Mouse (Mus musculus): ENCODE results near the gene Sat1. TPM values are rescaled to one million over a fixed set of nuclear protein-coding genes. Genes with fewer than 3 reads are reported as not detected.

Sat1 gene
- polyA plus RNA-seq, 1 experiment from 2014 or later, result 75.5 TPM

- WGBS (ENCODE audit: insufficient replicate concordance), result 42% methylated on average over 1 of the region's 1 CpGs
- Histone ChIP-seq H3K4me1 (replicated peaks) (no peaks in the 10 kb centered on the region), H3K4me3 (replicated peaks) (no peak overlapping the region), H3K9me3 (replicated peaks) (no peaks in the 10 kb centered on the region), H3K27me3 (no peaks in the 10 kb centered on the region), H3K36me3 (no peaks in the 10 kb centered on the region), H3K9ac (no peak overlapping the region), H3K27ac (no peak overlapping the region), H3K4me2 (no peak overlapping the region)
- ATAC-seq (ENCODE audit: low read depth) (no peak), DNase-seq (no peak)
Measured at GRCm38 (mm10) chrX:155163553-155163952, 52.7 kb downstream of the Sat1 start.

Other genes starting within 250 kb of the Sat1 start
- gene Magea8, start 220.6 kb downstream of the Sat1 start, polyA plus RNA-seq (2015; fragmentation: Nextera tagmentation; extraction: Ambion mirVana), result not detected in 2 replicates
- gene Magea5, start 153.3 kb downstream of the Sat1 start, polyA plus RNA-seq (2015; fragmentation: Nextera tagmentation; extraction: Ambion mirVana), result not detected in 2 replicates
- not detected in 2 replicates for gene Magea1, start 126.7 kb downstream of the Sat1 start, polyA plus RNA-seq (2015; fragmentation: Nextera tagmentation; extraction: Ambion mirVana)
- gene Magea2, start 122.8 kb downstream of the Sat1 start, polyA plus RNA-seq (2015; fragmentation: Nextera tagmentation; extraction: Ambion mirVana), result not detected in 2 replicates
- not detected in 2 replicates for gene Cldn34b2, start 88.0 kb downstream of the Sat1 start, polyA plus RNA-seq (2015; fragmentation: Nextera tagmentation; extraction: Ambion mirVana)
- gene Acot9, start 46.0 kb upstream of the Sat1 start, polyA plus RNA-seq (2015; fragmentation: Nextera tagmentation; extraction: Ambion mirVana), result 15.1 and 16.6 TPM in 2 replicates
- 146 and 161 TPM in 2 replicates for gene Prdx4, start 124.3 kb upstream of the Sat1 start, polyA plus RNA-seq (2015; fragmentation: Nextera tagmentation; extraction: Ambion mirVana)

Measured in liver, embryonic 13.5 days (tissue).